Mouse (Mus musculus): ENCODE data around the gene Syp.

Gene Syp

DNA sequence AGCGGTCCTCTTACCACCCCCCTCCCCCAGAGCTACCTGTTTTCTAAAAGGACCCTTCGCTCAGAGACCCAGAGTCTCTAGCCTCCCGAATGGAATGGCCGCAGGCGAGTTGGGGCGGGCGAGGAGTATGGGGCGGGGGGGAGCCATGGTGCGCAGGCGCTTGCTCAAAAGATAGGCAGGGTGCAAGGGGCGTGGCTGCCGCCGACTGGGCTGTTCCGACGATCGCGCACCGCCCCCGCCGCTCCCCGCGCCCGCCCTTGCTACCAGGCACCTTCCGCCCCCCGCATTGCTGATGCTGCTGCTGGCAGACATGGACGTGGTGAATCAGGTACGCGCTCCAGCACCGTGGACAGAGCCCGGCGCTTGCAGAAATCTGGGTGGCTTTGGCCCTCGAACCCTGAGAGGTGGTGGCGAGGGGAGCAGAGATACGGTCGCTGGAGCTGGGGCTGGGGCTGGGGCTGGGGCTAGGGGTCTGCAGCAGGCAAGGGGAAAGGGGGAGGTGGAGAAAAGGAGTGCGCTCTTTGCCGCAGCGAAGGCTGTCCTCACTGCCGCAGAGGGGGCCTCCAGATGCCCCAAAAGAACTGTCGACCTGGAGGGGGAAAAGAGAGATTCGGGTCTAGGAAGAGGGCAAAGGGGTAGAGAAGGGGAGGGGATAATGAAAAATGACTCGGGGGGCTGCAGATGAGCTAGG lies at the start of gene Syp:
Gene Syp, plus strand, starts transcription at position 71 of the 691 bp plus-strand sequence.
- peak; percentile 52 to 61 for DNase-seq (ENCODE audit: low read depth in 2 of 2, low spot score in 2 of 2)

DNA sequence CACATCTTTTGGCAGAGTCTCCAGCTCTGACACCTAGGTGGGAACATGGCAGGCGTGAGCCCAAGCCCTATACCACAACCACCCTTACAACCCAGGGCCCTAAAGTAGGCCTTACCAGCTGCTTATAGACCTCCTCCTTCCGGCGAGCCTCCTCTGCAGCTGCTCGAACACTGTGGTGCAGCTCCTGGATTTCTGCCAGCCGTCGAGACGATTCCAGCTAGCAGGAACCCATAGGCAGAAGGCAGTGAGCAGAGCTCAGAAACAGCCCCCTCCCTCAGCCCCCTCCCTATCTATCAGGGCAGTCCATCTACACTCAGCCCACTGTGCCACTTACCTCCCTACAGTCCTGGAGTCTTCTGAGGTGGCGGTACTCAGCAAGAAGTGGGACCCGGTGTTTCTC lies 42.9 kb upstream of the Syp start:
- DNase-seq (ENCODE audit: low read depth in 2 of 2, low spot score in 2 of 2): no peak

DNA sequence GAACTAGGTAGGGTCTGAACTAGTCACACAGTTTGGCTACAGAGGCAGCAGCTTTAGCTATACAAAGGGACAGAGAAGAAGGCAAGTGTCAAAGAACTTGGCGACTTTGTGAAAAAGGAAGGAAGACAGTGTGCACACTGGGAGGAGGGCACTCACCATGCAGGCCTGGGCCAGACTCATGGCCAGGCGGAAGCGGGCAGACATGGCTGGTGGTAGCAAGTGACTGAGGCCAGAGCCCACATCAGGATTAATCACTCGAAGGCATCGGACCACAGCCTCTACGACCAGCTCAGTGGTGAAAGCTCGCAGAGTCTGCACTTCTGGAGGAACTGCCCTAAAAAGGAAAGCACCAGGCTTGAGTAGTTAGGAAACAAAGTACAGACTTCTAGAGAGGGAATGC lies 34.3 kb upstream of the Syp start:
- DNase-seq (ENCODE audit: low read depth in 2 of 2, low spot score in 2 of 2): no peak

DNA sequence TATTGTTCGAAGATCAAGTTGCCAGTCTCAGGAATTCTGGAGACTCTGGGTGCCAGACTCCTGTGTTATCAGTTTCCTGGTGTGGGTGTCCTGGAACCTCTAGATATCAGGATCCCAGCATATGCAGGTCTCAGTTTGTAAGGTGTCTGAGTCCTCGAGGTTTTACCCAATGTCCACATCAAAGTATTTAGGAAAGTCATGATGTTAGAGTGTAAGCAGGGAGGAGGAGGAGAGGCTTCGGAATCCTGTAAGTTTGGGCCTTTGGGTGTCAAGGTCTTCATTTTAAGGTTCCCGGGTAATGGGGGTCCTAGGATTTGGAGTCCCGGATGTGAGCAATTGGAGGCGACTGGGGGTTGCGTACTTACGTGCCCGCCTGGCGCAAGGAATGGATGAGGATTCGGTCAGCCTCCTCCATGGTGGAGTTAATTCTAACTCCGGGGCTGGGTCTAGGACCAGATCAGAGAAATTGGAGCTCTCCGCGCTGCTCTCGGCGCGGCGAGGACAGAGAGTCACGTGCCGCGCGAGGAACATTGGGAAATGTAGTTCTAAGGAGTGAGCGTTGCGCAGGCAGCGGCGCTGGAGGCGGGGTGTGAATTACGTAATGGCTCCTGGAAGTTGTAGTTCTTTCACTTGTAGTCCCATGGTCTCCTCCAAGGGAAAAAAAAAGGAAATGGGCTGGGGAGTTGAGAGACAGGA lies 33.2 kb upstream of the Syp start, which contains the start of gene Ccdc22:
Gene Ccdc22, minus strand, starts transcription at position 639 of the 696 bp plus-strand sequence.
- peak; percentile 44 to 62 for DNase-seq (ENCODE audit: low read depth in 2 of 2, low spot score in 2 of 2)

DNA sequence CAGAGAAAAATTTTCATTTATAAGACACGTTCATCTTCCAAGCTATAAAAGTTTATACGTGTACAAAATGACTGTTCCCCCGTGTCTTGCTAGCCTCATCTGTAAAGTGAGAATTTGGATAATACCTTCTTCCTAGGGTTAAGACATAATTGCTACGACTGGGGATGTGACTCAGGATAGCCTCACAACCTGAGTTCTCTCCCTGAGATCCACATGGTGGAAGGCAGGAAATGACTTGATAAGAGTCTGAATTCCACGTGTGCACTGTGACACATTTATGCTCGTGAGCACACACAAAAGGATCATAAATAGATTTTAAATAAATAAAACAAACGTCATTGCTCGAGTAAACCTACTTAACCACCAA lies 32.7 kb upstream of the Syp start:
- DNase-seq (ENCODE audit: low read depth in 2 of 2, low spot score in 2 of 2): no peak

DNA sequence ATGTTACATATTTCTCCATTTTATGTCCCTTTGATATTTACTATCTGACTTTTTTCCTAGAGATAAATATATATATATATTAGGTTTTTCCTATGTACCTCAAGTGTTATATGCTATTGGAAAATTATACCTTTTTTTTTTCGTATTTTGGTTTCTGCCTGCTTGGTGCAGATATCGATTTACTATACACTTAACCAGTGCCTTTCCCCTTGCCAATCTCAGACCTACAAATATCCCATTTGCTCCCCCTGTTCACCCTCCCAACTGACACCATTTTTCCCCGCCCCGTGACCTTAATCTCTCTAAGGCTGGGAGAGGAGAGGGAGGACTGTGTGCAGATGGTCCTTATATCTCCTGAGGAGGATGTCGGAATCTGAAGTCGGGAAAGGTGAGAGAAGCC lies 31.5 kb upstream of the Syp start, which contains the start of gene Cacna1f:
Gene Cacna1f, plus strand, starts transcription at position 301 of the 400 bp plus-strand sequence.
- no peak for DNase-seq (ENCODE audit: low read depth in 2 of 2, low spot score in 2 of 2)

DNA sequence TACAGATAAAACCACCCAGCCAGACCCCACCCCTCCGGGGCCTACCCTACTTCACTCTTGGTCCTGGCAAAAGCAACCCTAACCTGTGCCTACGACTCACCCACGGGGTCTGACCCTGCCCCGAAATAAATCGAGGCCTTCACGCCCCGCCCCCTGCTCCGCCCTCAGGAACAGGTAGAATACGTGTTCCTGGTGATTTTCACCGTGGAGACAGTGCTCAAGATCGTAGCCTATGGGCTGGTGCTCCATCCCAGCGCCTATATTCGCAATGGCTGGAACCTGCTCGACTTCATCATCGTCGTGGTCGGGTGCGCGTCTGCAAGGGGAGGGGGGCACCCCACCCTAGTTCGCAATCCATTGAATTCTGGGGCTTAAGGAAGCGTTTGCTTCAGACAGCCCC lies 28.2 kb upstream of the Syp start:
- no peak for DNase-seq (ENCODE audit: low read depth in 2 of 2, low spot score in 2 of 2)

DNA sequence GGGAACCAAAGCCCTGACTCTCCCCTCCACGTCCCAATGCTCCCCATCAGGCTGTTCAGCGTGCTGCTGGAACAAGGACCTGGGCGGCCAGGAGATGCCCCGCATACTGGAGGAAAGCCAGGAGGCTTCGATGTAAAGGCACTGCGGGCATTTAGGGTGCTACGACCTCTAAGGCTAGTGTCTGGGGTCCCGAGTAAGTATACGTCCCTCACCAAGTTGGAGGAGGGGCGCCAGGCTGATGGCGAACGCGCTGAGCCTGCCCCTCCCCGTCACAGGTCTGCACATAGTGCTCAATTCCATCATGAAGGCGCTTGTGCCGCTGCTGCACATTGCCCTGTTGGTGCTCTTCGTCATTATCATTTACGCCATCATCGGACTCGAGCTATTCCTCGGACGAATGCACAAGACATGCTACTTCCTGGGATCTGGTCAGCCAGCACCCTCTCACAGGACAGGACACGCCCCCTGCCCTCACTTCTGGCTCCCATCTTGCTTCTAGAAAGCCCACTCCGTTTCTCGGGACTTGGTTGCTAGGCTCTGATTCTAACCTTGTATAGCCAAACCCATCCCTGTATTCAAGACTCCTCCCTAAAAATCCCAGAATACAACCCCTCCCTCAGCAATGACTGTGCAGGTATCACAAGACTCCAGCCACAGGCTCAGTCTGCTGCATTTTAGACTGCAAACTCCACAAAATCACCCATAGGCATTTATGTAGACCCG lies 27.6 kb upstream of the Syp start:
- no peak for DNase-seq (ENCODE audit: low read depth in 2 of 2, low spot score in 2 of 2)

DNA sequence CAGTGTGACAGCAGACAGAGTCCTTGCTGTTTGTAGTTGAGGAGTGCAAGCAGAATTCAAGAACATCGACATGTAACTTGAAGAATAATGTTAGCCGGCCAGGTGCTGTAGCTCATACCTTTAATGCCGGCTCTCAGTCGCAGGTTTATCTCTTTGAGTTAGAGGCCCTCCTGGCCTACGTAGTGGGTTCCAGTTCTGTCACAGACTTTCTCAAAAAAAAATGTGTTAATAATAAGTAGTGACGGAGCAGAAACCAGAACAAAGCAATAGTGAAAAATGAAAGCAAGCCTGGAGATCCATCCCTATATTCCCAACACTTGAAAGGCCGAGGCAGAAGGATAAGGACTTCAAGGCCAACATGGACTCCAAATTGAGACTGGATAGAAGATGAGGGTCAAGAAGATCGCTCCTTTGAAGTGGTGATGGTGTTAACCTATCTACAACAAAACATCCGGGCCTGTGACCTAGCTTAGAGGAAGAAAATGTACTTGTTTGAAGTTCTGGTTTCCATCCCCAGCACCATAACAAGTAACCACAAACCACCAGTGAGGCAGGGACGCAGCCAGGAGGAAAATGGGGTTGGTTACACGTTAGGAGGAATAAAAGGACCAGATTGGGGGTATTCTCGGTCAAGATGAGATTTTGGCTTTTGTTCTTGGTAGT lies 20.3 kb upstream of the Syp start:
- peak; percentile 32 to 60 for DNase-seq (ENCODE audit: low read depth in 2 of 2, low spot score in 2 of 2)

DNA sequence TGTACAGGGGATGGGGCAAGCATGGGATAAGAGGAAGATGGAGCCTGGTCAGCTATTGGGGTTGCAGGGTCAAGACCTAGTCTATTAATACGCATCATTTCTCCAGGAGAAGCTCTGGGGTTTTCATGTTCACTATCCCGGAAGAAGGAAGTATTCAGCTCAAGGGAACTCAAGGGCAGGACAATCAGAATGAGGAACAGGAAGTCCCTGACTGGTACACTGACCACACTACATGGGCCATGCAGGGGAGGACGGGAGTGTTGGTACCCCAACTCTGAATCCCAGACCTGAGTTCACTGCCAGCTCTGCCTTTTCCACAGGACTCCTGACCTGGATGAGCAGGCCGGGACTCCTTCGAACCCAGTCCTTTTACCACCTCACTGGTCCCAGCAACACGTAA lies 5.7 kb upstream of the Syp start:
- no peak for DNase-seq (ENCODE audit: low read depth in 2 of 2, low spot score in 2 of 2)

DNA sequence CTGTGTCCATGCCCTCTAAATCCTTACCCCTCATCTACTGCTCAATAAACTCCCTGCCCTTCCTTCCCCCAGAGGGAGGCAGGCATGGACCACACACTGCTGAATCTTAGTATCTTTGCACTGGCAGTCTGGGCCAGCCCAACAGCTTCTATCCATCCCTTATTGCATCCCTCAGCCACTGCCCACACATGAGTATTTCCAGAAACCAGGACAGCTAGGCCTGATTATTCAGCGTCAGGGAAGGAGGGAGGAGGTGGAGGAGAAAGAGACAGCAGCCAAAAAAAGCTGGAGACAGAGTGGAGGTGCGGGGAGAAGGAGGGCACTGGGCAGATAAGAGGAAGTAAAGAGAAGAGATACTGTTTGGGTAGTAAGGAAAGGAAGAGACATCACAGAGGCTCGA lies 3.2 kb upstream of the Syp start:
- no peak for DNase-seq (ENCODE audit: low read depth in 2 of 2, low spot score in 2 of 2)

DNA sequence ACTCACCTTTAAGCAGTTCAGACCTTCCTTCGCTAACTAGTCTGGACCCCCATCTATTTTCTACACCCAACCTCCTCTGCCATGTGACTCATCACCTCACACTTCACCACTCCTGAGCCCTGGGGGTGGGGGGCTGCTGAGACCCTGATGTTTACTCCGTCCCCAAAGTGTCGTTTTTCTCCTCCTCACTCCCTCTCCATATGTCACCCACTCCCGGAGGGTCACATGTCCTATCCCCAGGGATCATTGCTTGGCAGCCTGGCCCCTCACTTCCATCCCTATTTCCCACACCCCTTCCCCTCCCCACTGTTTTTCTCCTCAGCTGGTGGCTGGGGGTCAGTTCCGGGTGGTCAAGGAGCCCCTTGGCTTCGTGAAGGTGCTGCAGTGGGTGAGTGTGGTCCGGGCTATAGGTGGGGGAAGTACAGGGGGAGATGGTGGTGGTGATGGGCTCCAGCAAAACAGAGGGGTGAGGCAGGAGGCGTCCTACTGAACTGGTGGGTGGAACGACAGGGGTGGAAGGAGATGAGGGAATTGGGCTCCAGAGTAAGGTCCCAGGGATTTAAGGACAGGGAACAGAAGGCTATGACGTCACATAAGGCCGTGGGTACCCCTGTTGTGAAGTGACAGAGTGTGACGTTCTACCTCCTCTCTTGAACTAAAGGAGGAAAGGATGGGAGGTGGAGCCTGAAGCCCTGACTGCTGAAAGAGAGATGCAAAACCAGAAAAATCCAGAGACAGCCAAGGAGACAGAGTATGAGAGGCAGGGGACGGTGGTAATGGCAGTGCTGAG lies 1.5 kb downstream of the Syp start:
- DNase-seq (ENCODE audit: low read depth in 2 of 2, low spot score in 2 of 2): no peak

DNA sequence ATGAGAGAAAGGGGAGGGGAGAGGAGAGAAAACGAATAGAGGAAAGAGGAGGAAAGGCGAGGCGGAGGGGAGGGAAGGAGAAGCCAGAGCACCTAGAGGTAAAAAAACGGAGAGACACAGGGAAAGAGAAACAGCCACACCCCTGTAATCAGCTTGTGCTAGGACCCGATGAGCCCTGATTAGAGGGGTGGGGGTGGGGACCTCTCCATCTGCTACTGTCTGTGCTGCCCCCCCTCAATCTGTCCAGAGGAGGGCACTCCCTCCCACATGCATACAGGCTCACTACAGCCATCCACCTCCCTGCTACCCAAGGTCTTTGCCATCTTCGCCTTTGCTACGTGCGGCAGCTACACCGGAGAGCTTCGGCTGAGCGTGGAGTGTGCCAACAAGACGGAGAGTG lies 2.5 kb downstream of the Syp start:
- no peak for DNase-seq (ENCODE audit: low read depth in 2 of 2, low spot score in 2 of 2)

DNA sequence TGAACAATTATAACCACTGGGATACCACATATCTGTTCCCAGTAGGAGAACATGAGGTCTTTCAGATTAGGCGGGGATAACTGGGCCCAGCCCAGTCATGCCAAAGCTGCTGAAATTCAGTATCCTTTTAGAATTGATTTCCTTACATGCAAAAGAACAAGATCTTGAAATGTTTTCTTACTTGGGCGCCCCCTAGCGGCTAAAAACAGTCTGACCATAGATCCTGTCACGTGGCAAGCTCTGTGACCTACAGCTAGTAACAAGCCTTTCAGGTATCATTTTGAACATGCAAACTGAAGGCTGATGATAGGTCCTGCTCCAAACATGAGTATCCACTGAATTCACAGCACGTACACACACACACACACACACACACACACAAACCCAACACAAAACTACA lies 7.1 kb downstream of the Syp start:
- peak; percentile 80 to 88 for DNase-seq (ENCODE audit: low read depth in 2 of 2, low spot score in 2 of 2)

DNA sequence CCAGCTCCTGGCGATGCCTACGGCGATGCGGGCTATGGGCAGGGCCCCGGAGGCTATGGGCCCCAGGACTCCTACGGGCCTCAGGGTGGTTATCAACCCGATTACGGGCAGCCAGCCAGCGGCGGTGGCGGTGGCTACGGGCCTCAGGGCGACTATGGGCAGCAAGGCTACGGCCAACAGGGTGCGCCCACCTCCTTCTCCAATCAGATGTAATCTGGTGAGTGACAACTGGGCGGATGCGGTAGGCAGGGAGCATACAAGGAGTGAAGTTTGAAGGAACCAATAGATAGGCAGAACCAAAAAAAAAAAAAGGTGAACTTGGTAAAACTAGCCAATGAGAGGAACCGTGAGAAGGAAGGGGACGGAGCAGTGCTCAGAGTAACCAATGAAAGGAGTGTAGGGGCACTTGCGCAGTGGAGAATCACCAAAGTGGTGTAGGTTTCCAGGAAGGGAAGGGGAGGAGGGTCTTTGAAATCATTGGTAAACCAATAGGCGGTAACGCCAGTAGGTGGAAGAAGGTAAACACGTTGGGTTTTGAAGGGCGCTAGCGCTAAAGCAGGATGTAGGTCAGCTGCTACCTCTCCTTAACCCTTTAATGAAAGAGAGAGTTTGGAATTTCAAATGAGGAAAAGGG lies 10.5 kb downstream of the Syp start:
- peak; percentile 69 to 70 for DNase-seq (ENCODE audit: low read depth in 2 of 2, low spot score in 2 of 2)

DNA sequence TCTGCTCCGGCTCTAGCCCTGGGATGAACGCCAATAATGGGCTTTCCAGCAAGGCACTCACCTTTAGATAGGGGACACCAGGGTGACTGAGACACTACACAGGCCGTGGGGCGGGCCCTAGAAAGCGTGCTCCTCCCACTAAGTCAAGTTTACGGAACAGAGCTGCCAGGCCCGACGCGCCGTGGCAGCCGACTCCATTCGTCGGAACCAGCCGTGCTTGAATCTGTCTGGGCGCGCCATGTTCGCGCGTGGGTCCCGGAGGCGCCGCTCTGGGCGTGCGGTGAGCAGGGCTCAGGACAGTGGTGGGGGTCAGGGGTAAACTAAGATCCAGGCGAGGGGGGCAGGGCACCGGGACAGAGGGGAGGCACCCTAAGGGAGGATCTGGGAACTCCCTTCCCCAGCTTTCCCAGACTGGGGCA lies 19.0 kb downstream of the Syp start, which contains the start of gene Prickle3:
Gene Prickle3, plus strand, starts transcription at position 40 of the 419 bp plus-strand sequence.
- DNase-seq (ENCODE audit: low read depth in 2 of 2, low spot score in 2 of 2): peak in 1 of 2 experiments; percentile 46

DNA sequence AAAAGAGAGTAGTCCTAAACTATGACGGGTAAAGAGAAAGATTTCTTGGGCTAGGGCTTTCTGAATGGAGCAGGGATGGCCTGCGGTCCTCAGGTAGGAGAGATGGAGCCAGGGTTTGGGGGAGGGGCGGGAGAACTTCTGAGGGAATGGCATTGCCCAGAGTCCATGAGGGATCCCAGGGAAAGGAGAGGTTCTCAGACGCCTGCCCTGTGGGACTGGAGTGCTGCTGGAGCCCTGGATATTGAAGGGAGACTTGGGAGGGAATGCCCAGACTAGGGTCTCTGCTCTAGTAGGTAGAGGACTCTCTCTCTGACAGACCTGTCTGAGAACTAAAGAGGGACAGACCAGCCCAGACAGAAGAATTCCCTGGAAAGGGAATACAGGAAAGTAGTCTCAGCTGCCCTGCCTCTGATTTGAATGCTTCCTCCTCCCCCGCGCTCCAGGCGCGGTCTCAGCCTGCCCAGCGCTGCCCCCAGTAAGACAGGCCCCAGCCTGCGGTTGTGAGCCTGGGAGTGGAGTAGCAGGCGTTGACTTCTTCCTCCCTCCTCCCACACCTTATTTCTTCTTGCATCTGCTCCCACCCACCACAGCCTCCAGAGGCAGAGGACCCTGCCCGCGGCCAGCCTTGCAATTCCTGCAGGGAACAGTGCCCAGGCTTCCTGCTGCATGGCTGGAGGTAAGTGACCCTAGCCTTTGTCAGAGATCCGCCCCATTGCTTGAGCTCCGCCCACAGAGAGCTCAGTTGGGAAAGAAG lies 19.9 kb downstream of the Syp start:
- DNase-seq (ENCODE audit: low read depth in 2 of 2, low spot score in 2 of 2): no peak

DNA sequence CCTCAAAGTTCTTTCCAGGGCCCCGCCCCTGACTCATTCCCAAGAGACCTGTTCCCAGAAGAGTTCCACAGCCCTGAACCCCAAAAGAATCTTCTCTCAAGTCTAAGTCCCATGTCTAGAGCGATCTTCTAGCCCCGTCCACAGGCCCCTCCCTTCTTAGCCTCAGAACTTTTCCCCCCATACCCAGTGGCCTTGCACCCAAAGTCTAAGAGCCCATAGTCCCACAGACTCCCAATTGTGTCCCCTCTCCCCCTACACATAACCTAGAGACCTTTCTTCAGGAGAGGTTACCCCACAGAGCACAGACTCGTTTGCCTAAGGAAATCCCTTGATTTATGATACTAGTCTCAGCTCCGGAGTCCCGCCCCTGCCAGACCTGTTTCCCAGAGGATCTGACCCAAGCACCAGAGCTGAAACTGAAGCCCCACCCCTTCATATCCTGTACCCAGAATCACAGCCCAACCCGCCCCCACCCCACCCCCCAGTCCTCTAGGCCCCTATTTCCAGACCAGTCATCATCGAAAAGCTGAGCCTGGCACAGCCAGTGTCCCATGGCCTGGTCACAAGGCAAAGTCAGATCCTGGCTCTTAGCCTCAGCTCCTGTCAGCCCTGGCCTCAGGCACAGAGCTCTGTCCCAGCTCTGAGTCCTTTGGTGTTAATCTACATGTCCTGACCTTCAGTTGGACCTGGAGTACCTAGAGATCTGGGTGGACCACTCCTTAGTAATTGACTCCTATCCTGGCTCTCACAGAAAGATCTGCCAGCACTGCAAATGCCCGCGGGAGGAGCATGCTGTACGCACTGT lies 20.7 kb downstream of the Syp start:
- DNase-seq (ENCODE audit: low read depth in 2 of 2, low spot score in 2 of 2): no peak

DNA sequence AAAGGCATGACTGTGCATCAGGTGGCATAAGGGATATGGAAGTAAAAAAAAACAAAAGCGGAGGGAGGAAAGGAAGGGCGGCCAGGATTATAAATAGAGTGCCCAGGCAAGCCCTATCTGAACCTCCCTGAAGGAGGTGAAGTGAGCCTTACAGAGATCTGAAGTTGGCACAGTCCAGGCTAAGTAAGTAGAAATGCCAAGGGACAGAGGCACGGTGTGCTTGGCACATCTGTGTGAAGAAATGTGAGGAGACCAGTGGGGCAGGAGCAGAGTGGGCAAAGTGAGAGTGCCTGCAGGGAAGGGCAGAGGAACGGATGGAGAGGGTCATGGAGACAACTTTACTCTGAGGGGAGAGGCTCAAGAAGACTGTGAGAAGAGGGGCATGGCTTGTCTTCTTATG lies 22.8 kb downstream of the Syp start:
- DNase-seq (ENCODE audit: low read depth in 2 of 2, low spot score in 2 of 2): no peak

Data from CD8-positive naive resting alpha-beta T cell, adult 2 months (primary cell).